Mouse (Mus musculus) hindbrain, embryonic 13.5 days (tissue): ENCODE data around the gene Tmem141. TPM values are rescaled to one million over a fixed set of nuclear protein-coding genes. Genes with fewer than 3 reads are reported as not detected.

ENCODE experiments used
- ATAC-seq: fragments of 200-750 bp; cut with Nextera tagmentation; 2 replicates; pipeline ENCODE4 v1.8.0; 2017; ENCODE audit warnings: moderate TSS enrichment; ENCODE audit not compliant: low FRiP score
- H3K27ac ChIP-seq: fragments of 300-500 bp; sonication (generic); 2 replicates; pipeline ENCODE4 v1.5.1; 2015; ENCODE audit warnings: inconsistent platforms, mild to moderate bottlenecking, moderate library complexity
- H3K27me3 ChIP-seq: fragments of 300-500 bp; sonication (generic); 2 replicates; pipeline ENCODE4 v1.6.1; 2015; ENCODE audit warnings: mild to moderate bottlenecking, inconsistent platforms
- H3K36me3 ChIP-seq: fragments of 300-500 bp; sonication (generic); 2 replicates; pipeline ENCODE4 v1.6.1; 2015; ENCODE audit warnings: mild to moderate bottlenecking, inconsistent platforms
- H3K4me1 ChIP-seq: fragments of 300-500 bp; sonication (generic); replicated peaks from 2 replicates; pipeline ENCODE4 v1.6.1; 2015; ENCODE audit warnings: inconsistent platforms
- H3K4me2 ChIP-seq: fragments of 300-500 bp; sonication (generic); 2 replicates; pipeline ENCODE4 v1.6.1; 2015; ENCODE audit warnings: inconsistent platforms, mild to moderate bottlenecking, moderate library complexity
- H3K4me3 ChIP-seq: fragments of 300-500 bp; sonication (generic); 2 replicates; pipeline ENCODE4 v1.5.1; 2015; ENCODE audit warnings: mild to moderate bottlenecking, inconsistent platforms
- H3K9ac ChIP-seq: fragments of 300-500 bp; sonication (generic); 2 replicates; pipeline ENCODE4 v1.6.1; 2015; ENCODE audit warnings: mild to moderate bottlenecking, inconsistent platforms
- H3K9me3 ChIP-seq: fragments of 300-500 bp; sonication (generic); 2 replicates; pipeline ENCODE4 v1.6.1; 2016; ENCODE audit warnings: inconsistent platforms
- WGBS: fragments of 180-500 bp; shearing (Covaris S2); methylation state at CpG from one replicate; pipeline ENCODE4 v1.1.7; 2015; 5-methylcytosine and 5-hydroxymethylcytosine counted together
- polyA plus RNA-seq: library from polyadenylated mRNA; unstranded; fragments of >200 nt; fragmentation: Nextera tagmentation; extraction: Ambion mirVana; gene quantifications from 2 replicates; pipeline ENCODE4 v1.2.1, GENCODE M21; 2015

Tmem141 gene
- polyA plus RNA-seq, 1 experiment from 2014 or later = 35.0 TPM

DNA sequence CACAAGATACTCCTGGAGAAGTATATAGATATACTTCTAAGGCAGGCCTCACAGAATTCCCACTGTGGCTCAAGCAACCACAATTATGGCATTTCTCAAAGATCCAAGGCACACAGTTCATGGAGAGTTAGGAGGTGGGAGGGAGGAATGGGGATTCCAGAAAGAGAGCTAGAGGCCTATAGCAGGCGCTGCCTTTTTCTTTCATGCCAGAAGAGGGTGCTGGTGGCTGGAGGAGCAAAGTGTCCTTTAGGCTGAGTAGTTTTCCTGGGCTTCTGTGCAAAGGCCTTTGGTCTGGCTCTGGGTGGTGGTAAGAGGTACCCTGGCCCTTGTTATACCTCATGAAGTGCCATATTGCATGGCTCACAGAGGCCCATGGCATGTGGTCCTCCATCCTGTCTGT lies 12.2 kb upstream of the Tmem141 start:
- Histone ChIP-seq H3K9me3 (no peaks in the 10 kb centered on the region), H3K4me1 (no peaks in the 10 kb centered on the region), H3K4me2 (no peak overlapping the region), H3K27me3 (no peaks in the 10 kb centered on the region), H3K4me3 (no peak overlapping the region), H3K36me3 (no peaks in the 10 kb centered on the region), H3K9ac (no peak overlapping the region), H3K27ac (no peak overlapping the region)
- WGBS = 54% methylated on average over 1 of the region's 1 CpGs
- no peak for ATAC-seq

DNA sequence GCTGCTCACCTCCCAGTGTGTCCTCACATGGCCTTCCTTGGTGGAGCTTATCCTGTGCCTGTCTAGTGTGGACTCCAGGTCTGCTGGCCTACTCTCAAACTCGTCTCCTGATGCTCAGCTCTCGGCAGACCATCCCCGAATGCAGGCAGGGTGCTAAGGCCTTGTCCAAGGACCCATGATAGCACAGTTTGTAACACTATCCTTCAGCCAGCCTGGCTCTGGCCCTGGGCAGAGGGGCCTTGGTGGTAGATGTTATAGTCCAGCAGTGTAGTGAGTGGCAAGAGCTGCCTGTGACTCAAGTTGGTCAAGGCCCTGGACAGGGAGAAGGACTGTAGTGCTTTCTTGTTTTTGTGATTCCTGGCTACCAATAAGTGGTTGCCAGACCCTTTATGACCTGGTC lies 11.8 kb upstream of the Tmem141 start:
- Histone ChIP-seq H3K27me3 (no peaks in the 10 kb centered on the region), H3K9ac (no peak overlapping the region), H3K27ac (no peak overlapping the region), H3K4me2 (no peak overlapping the region), H3K4me3 (no peak overlapping the region), H3K36me3 (no peaks in the 10 kb centered on the region), H3K9me3 (no peaks in the 10 kb centered on the region), H3K4me1 (no peaks in the 10 kb centered on the region)
- WGBS = 90% methylated on average over 3 of the region's 3 CpGs
- no peak for ATAC-seq

DNA sequence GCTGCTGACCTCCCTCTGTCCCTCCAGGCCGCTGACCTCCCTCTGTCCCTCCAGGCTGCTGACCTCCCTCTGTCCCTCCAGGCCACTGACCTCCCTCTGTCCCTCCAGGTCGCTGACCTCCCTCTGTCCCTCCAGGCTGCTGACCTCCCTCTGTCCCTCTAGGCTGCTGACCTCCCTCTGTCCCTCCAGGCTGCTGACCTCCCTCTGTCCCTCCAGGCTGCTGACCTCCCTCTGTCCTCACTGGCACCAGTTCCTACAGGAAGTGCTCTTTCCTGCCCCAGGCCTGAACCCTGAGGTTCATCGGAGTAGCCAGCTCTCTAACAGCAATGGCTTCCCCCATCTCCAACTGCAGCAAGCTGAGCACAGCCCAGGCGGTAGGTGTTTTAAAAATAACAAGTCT lies 6.9 kb upstream of the Tmem141 start:
- Histone ChIP-seq H3K4me3 (no peak overlapping the region), H3K36me3 (no peaks in the 10 kb centered on the region)
- 35% methylated on average over 4 of the region's 4 CpGs for WGBS

DNA sequence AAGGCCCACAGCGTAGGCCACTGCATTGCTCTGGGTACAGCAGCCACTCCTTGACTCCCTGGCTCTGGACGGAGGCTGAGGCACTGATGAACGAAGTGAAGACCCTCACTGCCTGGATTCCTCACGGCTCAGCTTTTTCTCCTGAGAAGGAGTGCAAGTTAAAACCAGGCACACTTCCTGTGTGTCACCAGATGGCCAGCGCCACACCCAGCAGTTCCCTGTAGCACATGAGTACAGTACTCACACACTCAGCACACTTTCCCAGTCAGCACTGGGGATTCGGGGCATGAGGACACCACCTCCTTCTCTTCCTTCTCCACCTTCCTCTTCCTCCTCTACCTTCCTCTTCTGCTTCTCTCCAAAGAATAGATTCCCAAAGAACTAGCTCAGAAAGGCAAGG lies 6.0 kb upstream of the Tmem141 start, which contains the start of gene Fcna:
Gene Fcna (minus strand): TSS at position 220 of the 400 bp plus-strand sequence.
- Histone ChIP-seq H3K27me3 (0 out of 2 replicates have a peak, but pooled peaks cover 7% of the 10 kb centered on the region), H3K4me1 (no peaks in the 10 kb centered on the region), H3K4me3 (no peak within 1 kb of the TSS), H3K36me3 (no peaks in the 10 kb centered on the region), H3K27ac (no peak within 1 kb of the TSS), H3K9me3 (no peaks in the 10 kb centered on the region), H3K9ac (no peak within 1 kb of the TSS), H3K4me2 (no peak within 1 kb of the TSS)
- ATAC-seq = no peak
- 84% methylated on average over 6 of the region's 6 CpGs for WGBS

More for the DNA sequence above, 6.9 kb upstream of the Tmem141 start:
- Histone ChIP-seq H3K9me3 (no peaks in the 10 kb centered on the region), H3K27me3 (0 out of 2 replicates have a peak, but pooled peaks cover under 1% of the 10 kb centered on the region), H3K9ac (no peak overlapping the region), H3K4me1 (no peaks in the 10 kb centered on the region), H3K27ac (no peak overlapping the region), H3K4me2 (no peak overlapping the region)
- ATAC-seq = no peak

DNA sequence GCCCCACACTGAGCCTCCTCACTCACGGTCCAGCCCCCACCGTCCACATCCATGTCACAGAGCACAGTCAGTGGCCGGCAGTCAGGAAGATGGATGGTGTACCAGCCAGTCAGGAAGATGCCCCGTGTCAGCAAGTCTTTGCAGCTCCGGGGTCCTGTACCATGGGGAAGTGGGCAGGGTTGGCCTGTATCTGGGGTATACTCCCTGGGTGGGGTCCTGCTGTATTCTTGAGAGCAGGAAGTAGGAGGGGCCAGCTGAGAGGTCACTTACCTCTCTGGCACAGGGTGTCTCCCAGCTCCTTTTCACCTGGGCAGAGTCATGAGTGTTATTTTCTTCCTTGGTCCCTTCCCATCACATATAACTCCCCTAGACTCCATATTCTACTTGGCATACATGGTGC lies 4.2 kb upstream of the Tmem141 start:
- no peak for ATAC-seq
- no peak overlapping the region for H3K4me2 ChIP-seq
- no peaks in the 10 kb centered on the region for H3K9me3 ChIP-seq
- WGBS = 50% methylated on average over 5 of the region's 5 CpGs
- H3K27ac ChIP-seq = no peak overlapping the region
- no peak overlapping the region for H3K4me3 ChIP-seq
- H3K9ac ChIP-seq = no peak overlapping the region
- H3K27me3 ChIP-seq = 0 out of 2 replicates have a peak, but pooled peaks cover 7% of the 10 kb centered on the region
- H3K4me1 ChIP-seq = peaks cover 8% of the 10 kb centered on the region
- H3K36me3 ChIP-seq = no peaks in the 10 kb centered on the region

DNA sequence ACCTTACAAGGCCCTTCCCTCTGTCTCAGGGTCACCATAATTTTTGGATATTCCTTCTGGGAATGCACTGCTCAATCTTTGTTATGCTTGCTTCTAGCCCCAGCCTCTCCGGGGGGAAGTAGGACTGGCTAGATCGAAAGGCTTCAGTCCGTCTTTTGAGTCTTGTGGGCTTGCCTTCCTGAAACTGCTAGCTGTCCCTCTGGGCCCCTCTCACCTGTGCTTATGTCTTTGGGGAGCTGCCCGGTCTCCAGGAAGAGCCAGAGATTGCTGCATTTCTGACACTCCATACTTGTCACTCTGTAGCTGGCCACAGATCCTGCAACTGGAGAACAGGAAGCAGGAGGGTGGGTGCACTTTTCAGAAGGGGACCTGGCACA lies 965 bp downstream of the Tmem141 start:
- no peak for ATAC-seq
- H3K4me1 ChIP-seq = peaks cover 20% of the 10 kb centered on the region
- no peaks in the 10 kb centered on the region for H3K9me3 ChIP-seq
- peak overlapping the region; percentile 52; the same call in 1 of the 2 replicates for H3K4me3 ChIP-seq
- peak overlapping the region; percentile 68; the same call in 1 of the 2 replicates for H3K4me2 ChIP-seq
- no peak overlapping the region for H3K27ac ChIP-seq
- peak overlapping the region; percentile 74; the same call in 1 of the 2 replicates for H3K9ac ChIP-seq
- peaks cover 47% of the 10 kb centered on the region for H3K27me3 ChIP-seq
- no peaks in the 10 kb centered on the region for H3K36me3 ChIP-seq
- WGBS = 91% methylated on average over 4 of the region's 4 CpGs

DNA sequence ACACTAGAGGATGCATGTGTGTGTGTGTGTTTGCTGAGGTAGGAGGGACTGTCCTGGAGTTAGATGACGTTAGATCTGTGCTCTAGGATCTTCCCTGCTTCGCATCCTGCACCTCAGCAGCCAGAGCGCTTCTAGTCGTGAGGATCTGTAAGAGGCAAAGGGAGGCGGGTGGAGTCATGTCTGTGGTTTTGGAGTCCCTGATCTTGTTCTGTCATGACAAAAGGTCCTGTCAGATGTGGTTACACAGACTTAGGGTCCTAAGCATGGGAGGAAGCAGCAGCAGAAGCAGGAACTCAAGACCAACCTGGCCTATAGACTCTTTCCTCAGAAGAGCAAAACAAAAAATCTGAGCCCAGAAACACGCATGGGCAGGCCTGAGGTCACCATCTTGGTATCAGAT lies 1.4 kb downstream of the Tmem141 start:
- Histone ChIP-seq H3K4me2 (no peak overlapping the region), H3K9ac (peak overlapping the region; percentile 29; the same call in 1 of the 2 replicates), H3K9me3 (no peaks in the 10 kb centered on the region), H3K27me3 (peaks cover 52% of the 10 kb centered on the region), H3K4me3 (no peak overlapping the region), H3K4me1 (peaks cover 20% of the 10 kb centered on the region), H3K27ac (no peak overlapping the region), H3K36me3 (no peaks in the 10 kb centered on the region)
- ATAC-seq = no peak
- WGBS = 84% methylated on average over 6 of the region's 6 CpGs

DNA sequence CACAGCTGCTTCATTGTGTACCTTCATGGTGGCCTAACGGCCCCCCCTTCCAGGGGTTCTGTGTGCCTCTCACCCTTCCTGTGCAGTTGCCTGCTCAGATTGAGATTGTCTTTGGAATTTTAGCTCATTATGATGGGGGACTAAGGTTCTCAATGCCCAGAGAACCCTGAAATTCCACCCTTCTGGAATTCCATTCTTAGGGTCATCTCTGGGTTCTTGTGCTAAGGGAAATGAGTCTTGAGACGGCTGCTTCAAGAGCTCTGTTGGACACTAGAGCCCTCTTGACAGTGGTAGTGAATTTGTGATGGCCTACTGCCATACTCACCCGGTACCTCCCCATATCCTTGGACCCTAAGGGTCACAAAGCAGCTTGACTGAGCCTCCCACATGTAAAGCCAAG lies 4.2 kb downstream of the Tmem141 start, which contains the start of gene Ccdc183:
Gene Ccdc183 (minus strand): TSS at position 101 of the 400 bp plus-strand sequence.
- Histone ChIP-seq H3K27me3 (peaks cover 67% of the 10 kb centered on the region), H3K36me3 (no peaks in the 10 kb centered on the region), H3K9me3 (no peaks in the 10 kb centered on the region), H3K4me3 (no peak within 1 kb of the TSS), H3K9ac (no peak within 1 kb of the TSS), H3K4me2 (no peak within 1 kb of the TSS), H3K27ac (no peak within 1 kb of the TSS), H3K4me1 (peaks cover 20% of the 10 kb centered on the region)
- 85% methylated on average over 3 of the region's 3 CpGs for WGBS
- ATAC-seq = no peak

DNA sequence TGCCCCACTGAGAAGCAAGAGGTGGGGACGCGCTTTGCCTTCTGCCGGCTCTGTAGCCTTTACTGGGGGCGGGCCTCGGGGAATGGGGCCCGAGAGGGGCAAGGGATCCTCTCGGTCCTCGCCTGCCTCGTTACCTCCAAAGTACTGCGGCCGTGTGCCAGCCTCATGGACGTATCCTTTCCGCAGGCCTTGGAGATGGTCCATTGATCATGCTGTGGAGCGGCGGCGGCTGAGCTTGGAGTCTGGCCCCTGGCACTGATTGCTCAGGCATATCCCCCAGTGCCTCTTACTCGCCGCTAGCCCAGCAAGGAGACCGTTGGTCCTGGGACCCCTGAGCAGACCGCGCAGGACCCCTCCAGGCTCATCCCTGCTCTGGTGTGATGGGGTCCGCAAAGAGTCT lies 5.4 kb downstream of the Tmem141 start:
- Histone ChIP-seq H3K4me1 (peaks cover 15% of the 10 kb centered on the region), H3K27ac (no peak overlapping the region), H3K4me3 (no peak overlapping the region), H3K27me3 (peaks cover 75% of the 10 kb centered on the region), H3K36me3 (no peaks in the 10 kb centered on the region), H3K4me2 (0 out of 2 replicates have a peak overlapping the region, but pooled peaks have one; percentile 13), H3K9me3 (no peaks in the 10 kb centered on the region), H3K9ac (no peak overlapping the region)
- no peak for ATAC-seq
- WGBS = 24% methylated on average over 22 of the region's 22 CpGs

DNA sequence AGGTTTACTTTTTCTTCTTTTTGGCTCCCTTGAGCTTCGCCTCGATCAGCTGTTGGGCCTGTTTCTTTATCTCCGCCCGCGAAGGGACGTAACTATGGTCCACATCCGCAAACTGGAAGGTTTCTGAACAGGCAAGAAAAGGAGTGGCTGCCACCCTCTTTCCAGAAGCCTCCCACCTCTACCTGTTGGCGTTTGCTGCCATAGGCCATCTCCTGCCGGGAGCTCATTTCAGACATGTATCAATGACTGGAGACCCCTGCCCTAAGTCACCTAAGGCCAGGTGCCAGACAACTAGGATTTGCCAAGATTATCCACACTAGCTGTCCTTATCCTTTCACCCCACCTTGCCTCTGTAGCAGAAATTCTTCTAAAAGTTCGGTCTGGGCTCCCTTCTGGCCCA lies 13.1 kb downstream of the Tmem141 start:
- no peak for ATAC-seq
- Histone ChIP-seq H3K27ac (peak overlapping the region; percentile 95), H3K9ac (peak overlapping the region; percentile 96), H3K9me3 (no peaks in the 10 kb centered on the region), H3K27me3 (peaks cover 25% of the 10 kb centered on the region), H3K4me2 (peak overlapping the region; percentile 68), H3K4me3 (peak overlapping the region; percentile 99), H3K4me1 (peaks cover 23% of the 10 kb centered on the region), H3K36me3 (peaks cover 4% of the 10 kb centered on the region; the same call in 1 of the 2 replicates)
- WGBS = 66% methylated on average over 10 of the region's 10 CpGs

DNA sequence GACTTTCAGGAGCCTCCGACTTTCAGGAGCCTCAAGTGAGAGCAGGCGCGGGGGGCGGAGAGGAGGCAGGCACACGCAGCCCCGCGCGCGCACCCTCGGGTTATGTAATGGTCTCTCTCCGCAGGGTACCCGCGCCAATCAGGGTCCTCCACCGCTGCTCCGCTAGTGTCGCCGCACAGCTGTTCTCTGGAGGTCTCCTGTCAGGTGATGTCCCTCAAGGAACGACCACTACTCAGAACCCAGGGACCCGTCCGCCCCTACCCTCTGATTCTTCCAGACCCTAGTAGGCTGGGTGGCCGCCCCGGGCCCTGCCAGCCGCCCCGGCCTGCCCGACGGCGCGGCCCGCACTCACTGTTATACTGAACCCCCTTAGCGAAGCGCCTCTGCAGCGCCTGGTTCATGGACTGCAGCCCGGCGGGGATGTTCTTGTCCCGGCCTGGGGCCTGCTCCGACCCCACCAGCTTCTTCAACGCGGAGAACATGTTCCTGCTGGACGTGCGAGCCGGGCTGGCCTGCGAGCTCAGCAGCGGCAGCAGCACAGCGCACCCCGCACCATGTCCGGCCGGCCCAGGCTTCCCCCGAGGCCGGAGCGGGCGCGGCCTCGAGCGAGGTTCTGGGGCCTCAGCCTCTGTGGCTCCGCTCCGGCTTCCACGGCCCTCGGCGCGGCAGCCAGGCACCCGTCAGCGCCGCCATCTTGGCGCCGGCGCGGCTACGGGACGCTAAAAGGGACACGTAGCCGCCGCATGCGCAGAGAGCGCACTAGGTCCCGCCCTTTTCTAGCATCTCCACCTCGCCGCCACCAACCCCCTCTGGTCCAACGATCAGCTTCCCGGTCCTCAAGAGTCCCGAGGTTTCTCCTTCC lies 13.8 kb downstream of the Tmem141 start, which contains the start of gene Rabl6:
Gene Rabl6 (minus strand): TSS at position 761 of the 862 bp plus-strand sequence.
- H3K27ac ChIP-seq = peak within 1 kb of the TSS; percentile 95
- peak within 1 kb of the TSS; percentile 96 for H3K9ac ChIP-seq
- no peaks in the 10 kb centered on the region for H3K9me3 ChIP-seq
- peaks cover 23% of the 10 kb centered on the region for H3K27me3 ChIP-seq
- ATAC-seq = peak; percentile 93
- H3K4me2 ChIP-seq = peak within 1 kb of the TSS; percentile 68
- peaks cover 8% of the 10 kb centered on the region for H3K36me3 ChIP-seq
- H3K4me3 ChIP-seq = peak within 1 kb of the TSS; percentile 99
- peaks cover 23% of the 10 kb centered on the region for H3K4me1 ChIP-seq
- WGBS = under 1% methylated on average over 80 of the region's 80 CpGs

DNA sequence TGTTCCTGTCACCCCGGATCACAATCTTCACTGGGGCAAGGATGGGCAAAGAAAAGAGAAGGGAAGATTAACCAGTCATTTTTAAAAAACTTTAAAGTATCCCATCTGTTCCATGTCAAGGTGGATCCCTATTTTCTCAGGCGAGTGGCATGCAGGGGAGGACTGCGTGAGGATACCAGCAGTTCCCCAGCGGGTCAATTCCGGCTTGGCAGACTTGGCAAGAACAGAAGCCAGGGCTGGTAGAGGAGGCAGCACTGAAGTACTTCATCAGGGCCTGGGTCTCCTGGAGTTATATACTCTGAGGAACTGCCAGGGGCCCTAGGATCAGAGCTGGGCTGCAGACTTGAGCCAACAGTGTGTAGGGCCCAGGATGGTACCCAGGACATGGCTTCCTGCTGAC lies 19.3 kb downstream of the Tmem141 start:
- Histone ChIP-seq H3K36me3 (peaks cover 63% of the 10 kb centered on the region), H3K27ac (no peak overlapping the region), H3K4me3 (no peak overlapping the region), H3K9ac (no peak overlapping the region), H3K4me1 (peaks cover 16% of the 10 kb centered on the region), H3K9me3 (no peaks in the 10 kb centered on the region), H3K27me3 (no peaks in the 10 kb centered on the region), H3K4me2 (no peak overlapping the region)
- no peak for ATAC-seq
- 95% methylated on average over 5 of the region's 5 CpGs for WGBS
